Mouse (Mus musculus): ENCODE data around the gene Sacm1l. TPM values are rescaled to one million over a fixed set of nuclear protein-coding genes. Genes with fewer than 3 reads are reported as not detected.
A peak's percentile ranks its signal among the peaks of the same experiment; 100 is the strongest.

The Sacm1l gene
- polyA plus RNA-seq, 1 experiment from 2014 or later, result 56.2 TPM

DNA sequence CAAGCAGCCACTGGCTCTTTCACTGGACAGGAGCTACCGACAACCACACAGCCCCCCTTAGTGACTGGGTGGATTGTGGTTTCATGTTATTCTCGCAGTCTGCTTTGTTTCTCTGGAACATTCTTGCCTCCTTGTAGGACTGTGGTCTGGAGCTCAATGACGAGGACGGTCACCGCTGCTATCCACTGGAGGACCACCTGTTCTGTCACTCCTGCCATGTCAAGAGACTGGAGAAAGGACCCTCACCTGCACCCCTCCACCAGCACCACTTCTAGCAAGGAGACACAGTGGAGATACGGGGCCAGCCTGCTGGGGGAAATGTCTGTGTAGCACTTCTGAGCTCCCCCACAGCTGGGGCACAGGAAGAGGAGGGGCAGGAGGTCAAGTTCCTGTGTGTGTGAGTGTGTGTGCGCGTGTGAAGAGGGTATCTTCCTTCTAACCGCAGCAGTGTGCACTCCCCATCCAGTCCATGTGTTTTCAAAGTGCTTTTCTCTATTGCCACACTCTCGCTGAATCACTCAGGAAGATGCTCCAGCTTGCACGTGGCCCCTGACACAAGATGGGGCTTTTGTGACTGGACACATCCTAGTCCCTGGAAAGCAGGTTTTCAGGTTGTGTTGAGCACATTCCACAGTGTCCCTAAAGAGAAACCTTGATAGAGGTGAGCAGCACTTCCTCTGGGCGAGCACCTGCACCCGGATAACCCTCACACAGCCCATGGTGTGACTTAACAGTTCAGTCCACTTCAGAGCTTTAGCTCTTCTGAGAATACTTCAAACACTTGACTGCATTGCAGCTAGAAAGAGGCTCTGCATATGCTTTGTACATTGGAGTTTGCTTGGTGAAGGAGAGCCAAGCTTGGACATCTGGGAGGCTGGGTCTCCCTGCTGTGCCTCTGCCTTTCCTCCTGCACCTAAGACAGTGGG lies 10.3 kb upstream of the Sacm1l start:
- Histone ChIP-seq H3K27me3 (ENCODE audit: control insufficient read depth, insufficient read depth, low read length) (no peaks in the 10 kb centered on the region), H3K27ac (ENCODE audit: low read depth, low read length) (no peak overlapping the region), H3K9ac (replicated peaks; ENCODE audit: low read depth, low read length) (no peak overlapping the region), H3K9me3 (ENCODE audit: control insufficient read depth, low read length) (no peaks in the 10 kb centered on the region), H3K4me1 (ENCODE audit: control insufficient read depth, insufficient read depth, low read length) (no peaks in the 10 kb centered on the region), H3K4me2 (ENCODE audit: low read depth, low read length) (no peak overlapping the region), H3K4me3 (ENCODE audit: low read depth, low read length) (no peak overlapping the region), H3K36me3 (ENCODE audit: control insufficient read depth, insufficient read depth, low read length) (0 out of 2 replicates have a peak, but pooled peaks cover 4% of the 10 kb centered on the region)
- no peak for ATAC-seq (ENCODE audit: low read depth)
- WGBS, result 91% methylated on average over 13 of the region's 13 CpGs

GRCm38 (mm10) chr9:123520735-123521134 lies 8.8 kb upstream of the Sacm1l start:
- no peak overlapping the region for H3K27ac ChIP-seq (ENCODE audit: low read depth, low read length)
- ATAC-seq (ENCODE audit: low read depth), result no peak
- H3K4me2 ChIP-seq (ENCODE audit: low read depth, low read length), result no peak overlapping the region
- H3K36me3 ChIP-seq (ENCODE audit: control insufficient read depth, insufficient read depth, low read length), result 0 out of 2 replicates have a peak, but pooled peaks cover 4% of the 10 kb centered on the region
- WGBS, result 91% methylated on average over 3 of the region's 3 CpGs
- no peak overlapping the region for H3K9ac ChIP-seq (replicated peaks; ENCODE audit: low read depth, low read length)
- H3K9me3 ChIP-seq (ENCODE audit: control insufficient read depth, low read length), result no peaks in the 10 kb centered on the region
- H3K4me3 ChIP-seq (ENCODE audit: low read depth, low read length), result no peak overlapping the region
- H3K27me3 ChIP-seq (ENCODE audit: control insufficient read depth, insufficient read depth, low read length), result no peaks in the 10 kb centered on the region
- H3K4me1 ChIP-seq (ENCODE audit: control insufficient read depth, insufficient read depth, low read length), result no peaks in the 10 kb centered on the region

GRCm38 (mm10) chr9:123523676-123524075 lies 5.9 kb upstream of the Sacm1l start:
- ATAC-seq (ENCODE audit: low read depth), result no peak
- Histone ChIP-seq H3K27me3 (ENCODE audit: control insufficient read depth, insufficient read depth, low read length) (no peaks in the 10 kb centered on the region), H3K36me3 (ENCODE audit: control insufficient read depth, insufficient read depth, low read length) (0 out of 2 replicates have a peak, but pooled peaks cover 3% of the 10 kb centered on the region), H3K9ac (replicated peaks; ENCODE audit: low read depth, low read length) (no peak overlapping the region), H3K4me3 (ENCODE audit: low read depth, low read length) (no peak overlapping the region), H3K27ac (ENCODE audit: low read depth, low read length) (no peak overlapping the region), H3K4me2 (ENCODE audit: low read depth, low read length) (no peak overlapping the region), H3K4me1 (ENCODE audit: control insufficient read depth, insufficient read depth, low read length) (peaks cover 7% of the 10 kb centered on the region; the same call in 1 of the 2 replicates), H3K9me3 (ENCODE audit: control insufficient read depth, low read length) (no peaks in the 10 kb centered on the region)
- WGBS, result 32% methylated on average over 3 of the region's 3 CpGs

GRCm38 (mm10) chr9:123525095-123525494 lies 4.5 kb upstream of the Sacm1l start:
- Histone ChIP-seq H3K27ac (ENCODE audit: low read depth, low read length) (no peak overlapping the region), H3K4me1 (ENCODE audit: control insufficient read depth, insufficient read depth, low read length) (peaks cover 7% of the 10 kb centered on the region; the same call in 1 of the 2 replicates), H3K27me3 (ENCODE audit: control insufficient read depth, insufficient read depth, low read length) (no peaks in the 10 kb centered on the region), H3K4me2 (ENCODE audit: low read depth, low read length) (no peak overlapping the region), H3K9me3 (ENCODE audit: control insufficient read depth, low read length) (no peaks in the 10 kb centered on the region), H3K36me3 (ENCODE audit: control insufficient read depth, insufficient read depth, low read length) (no peaks in the 10 kb centered on the region), H3K9ac (replicated peaks; ENCODE audit: low read depth, low read length) (no peak overlapping the region), H3K4me3 (ENCODE audit: low read depth, low read length) (no peak overlapping the region)
- no peak for ATAC-seq (ENCODE audit: low read depth)
- WGBS, result 0% methylated on average over 1 of the region's 1 CpGs

DNA sequence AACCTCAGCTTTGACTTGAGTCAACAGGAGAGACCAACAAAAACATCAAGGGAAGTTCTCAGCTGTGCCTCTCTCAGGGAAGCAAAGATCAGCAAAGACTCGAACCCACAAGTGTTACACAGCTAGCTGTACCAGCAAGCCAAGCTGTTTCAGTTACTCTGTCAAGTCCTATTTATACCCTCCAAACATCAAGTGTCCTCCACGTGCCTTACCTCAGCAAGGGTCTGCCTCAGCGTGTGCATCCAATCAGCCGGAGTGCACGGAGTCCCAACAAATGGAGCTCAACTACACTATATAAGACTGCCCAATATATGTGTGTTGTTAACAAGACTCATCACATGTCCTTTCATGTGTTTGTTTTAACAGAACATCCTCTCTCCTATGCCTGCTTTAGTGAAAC lies 3.1 kb upstream of the Sacm1l start:
- Histone ChIP-seq H3K9ac (replicated peaks; ENCODE audit: low read depth, low read length) (no peak overlapping the region), H3K36me3 (ENCODE audit: control insufficient read depth, insufficient read depth, low read length) (no peaks in the 10 kb centered on the region), H3K27me3 (ENCODE audit: control insufficient read depth, insufficient read depth, low read length) (no peaks in the 10 kb centered on the region), H3K9me3 (ENCODE audit: control insufficient read depth, low read length) (no peaks in the 10 kb centered on the region), H3K4me3 (ENCODE audit: low read depth, low read length) (no peak overlapping the region), H3K4me1 (ENCODE audit: control insufficient read depth, insufficient read depth, low read length) (peaks cover 13% of the 10 kb centered on the region), H3K27ac (ENCODE audit: low read depth, low read length) (no peak overlapping the region), H3K4me2 (ENCODE audit: low read depth, low read length) (no peak overlapping the region)
- no peak for ATAC-seq (ENCODE audit: low read depth)
- WGBS, result 77% methylated on average over 5 of the region's 5 CpGs

DNA sequence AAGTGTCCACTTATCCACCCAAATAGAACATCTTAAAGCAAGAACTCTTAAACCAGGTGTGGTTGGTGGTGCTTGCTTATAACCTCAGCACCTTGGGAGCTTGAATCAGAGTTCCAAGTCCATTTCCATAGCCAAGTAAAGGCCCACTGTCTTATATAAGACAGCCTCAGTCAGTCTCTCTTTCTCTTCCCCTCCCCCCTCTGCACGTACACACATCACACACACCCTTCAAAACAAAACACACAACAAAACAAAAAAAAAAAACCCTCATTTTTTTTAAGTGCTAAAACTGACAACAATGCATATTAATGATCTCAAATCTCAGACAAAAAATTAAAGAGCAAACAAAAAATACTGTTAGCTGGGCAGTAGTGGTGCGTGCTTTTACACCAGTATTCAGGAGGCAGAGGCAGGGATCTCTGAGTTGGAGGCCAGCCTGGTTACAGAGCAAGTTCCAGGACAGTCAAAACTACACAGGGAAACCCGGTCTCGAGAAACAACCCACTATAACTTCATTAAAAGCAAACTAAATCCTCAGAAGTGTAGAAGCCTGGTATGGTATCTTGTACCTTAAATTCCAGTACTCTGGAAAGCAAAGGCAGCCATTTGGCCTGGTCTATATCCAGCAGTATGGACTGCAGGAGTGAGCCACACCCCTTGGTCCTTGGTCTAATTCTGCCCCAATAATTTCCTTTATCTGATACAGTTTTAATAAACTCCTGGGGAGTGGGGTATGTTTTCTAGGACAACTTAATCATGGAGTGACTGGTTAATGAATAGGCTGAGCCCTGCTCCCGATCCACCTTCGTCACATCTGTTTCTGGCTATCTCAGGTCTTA lies 1.3 kb upstream of the Sacm1l start:
- Histone ChIP-seq H3K9me3 (ENCODE audit: control insufficient read depth, low read length) (no peaks in the 10 kb centered on the region), H3K9ac (replicated peaks; ENCODE audit: low read depth, low read length) (peak overlapping the region; percentile 55), H3K4me1 (ENCODE audit: control insufficient read depth, insufficient read depth, low read length) (peaks cover 16% of the 10 kb centered on the region), H3K36me3 (ENCODE audit: control insufficient read depth, insufficient read depth, low read length) (no peaks in the 10 kb centered on the region), H3K4me3 (ENCODE audit: low read depth, low read length) (peak overlapping the region; percentile 97), H3K4me2 (ENCODE audit: low read depth, low read length) (peak overlapping the region; percentile 65), H3K27me3 (ENCODE audit: control insufficient read depth, insufficient read depth, low read length) (no peaks in the 10 kb centered on the region), H3K27ac (ENCODE audit: low read depth, low read length) (peak overlapping the region; percentile 92)
- 24% methylated on average over 6 of the region's 6 CpGs for whole genome bisulfite sequencing
- no peak for ATAC-seq (ENCODE audit: low read depth)

- Histone ChIP-seq H3K27ac (ENCODE audit: low read depth, low read length) (peak overlapping the region; percentile 92), H3K36me3 (ENCODE audit: control insufficient read depth, insufficient read depth, low read length) (no peaks in the 10 kb centered on the region), H3K4me1 (ENCODE audit: control insufficient read depth, insufficient read depth, low read length) (peaks cover 16% of the 10 kb centered on the region), H3K4me2 (ENCODE audit: low read depth, low read length) (peak overlapping the region; percentile 65), H3K27me3 (ENCODE audit: control insufficient read depth, insufficient read depth, low read length) (no peaks in the 10 kb centered on the region), H3K4me3 (ENCODE audit: low read depth, low read length) (peak overlapping the region; percentile 97), H3K9me3 (ENCODE audit: control insufficient read depth, low read length) (no peaks in the 10 kb centered on the region), H3K9ac (replicated peaks; ENCODE audit: low read depth, low read length) (peak overlapping the region; percentile 55)
- peak; percentile 39 for ATAC-seq (ENCODE audit: low read depth)
- WGBS, result under 1% methylated on average over 17 of the region's 17 CpGs
Measured at GRCm38 (mm10) chr9:123528926-123529295, 648 bp upstream of the Sacm1l start.

GRCm38 (mm10) chr9:123530158-123530475 lies 558 bp downstream of the Sacm1l start:
- WGBS, result under 1% methylated on average over 13 of the region's 13 CpGs
- H3K9ac ChIP-seq (replicated peaks; ENCODE audit: low read depth, low read length), result peak overlapping the region; percentile 98
- peak overlapping the region; percentile 97 for H3K4me3 ChIP-seq (ENCODE audit: low read depth, low read length)
- no peaks in the 10 kb centered on the region for H3K9me3 ChIP-seq (ENCODE audit: control insufficient read depth, low read length)
- peak overlapping the region; percentile 79 for H3K4me2 ChIP-seq (ENCODE audit: low read depth, low read length)
- no peaks in the 10 kb centered on the region for H3K27me3 ChIP-seq (ENCODE audit: control insufficient read depth, insufficient read depth, low read length)
- peak overlapping the region; percentile 92 for H3K27ac ChIP-seq (ENCODE audit: low read depth, low read length)
- no peaks in the 10 kb centered on the region for H3K36me3 ChIP-seq (ENCODE audit: control insufficient read depth, insufficient read depth, low read length)
- no peak for ATAC-seq (ENCODE audit: low read depth)
- H3K4me1 ChIP-seq (ENCODE audit: control insufficient read depth, insufficient read depth, low read length), result peaks cover 16% of the 10 kb centered on the region
